Mouse (Mus musculus): ENCODE measurements around the gene Srcin1. TPM values are rescaled to one million over a fixed set of nuclear protein-coding genes. Genes with fewer than 3 reads are reported as not detected.
A peak's percentile ranks its signal among the peaks of the same experiment; 100 is the strongest.

Gene Srcin1
- polyA plus RNA-seq, 1 experiment from 2014 or later, result 0.08 TPM

GRCm38 (mm10) chr11:97509058-97509457 is 66.9 kb downstream of the Srcin1 start:
- ATAC-seq (replicated peaks; ENCODE audit: extremely low read depth, insufficient read depth, low FRiP score), result no peak
- no peak overlapping the region for H3K4me3 ChIP-seq (ENCODE audit: low read length)
- no peaks in the 10 kb centered on the region for H3K9me3 ChIP-seq (replicated peaks; ENCODE audit: control insufficient read depth, low read length)
- no peaks in the 10 kb centered on the region for H3K4me1 ChIP-seq (ENCODE audit: control insufficient read depth, insufficient read depth, low read length)
- no peak overlapping the region for H3K27ac ChIP-seq (ENCODE audit: low read length)
- peaks cover 3% of the 10 kb centered on the region; the same call in 1 of the 2 replicates for H3K27me3 ChIP-seq (ENCODE audit: control insufficient read depth, insufficient read depth, low read length)
- H3K36me3 ChIP-seq (ENCODE audit: control insufficient read depth, insufficient read depth), result no peaks in the 10 kb centered on the region
- H3K4me2 ChIP-seq (ENCODE audit: low read depth, low read length), result no peak overlapping the region
- no peak overlapping the region for H3K9ac ChIP-seq (ENCODE audit: low read length)
- 42% methylated on average over 5 of the region's 5 CpGs for WGBS

GRCm38 (mm10) chr11:97508198-97508597 is 67.8 kb downstream of the Srcin1 start:
- no peak overlapping the region for H3K9ac ChIP-seq (ENCODE audit: low read length)
- no peak for ATAC-seq (replicated peaks; ENCODE audit: extremely low read depth, insufficient read depth, low FRiP score)
- H3K27ac ChIP-seq (ENCODE audit: low read length), result no peak overlapping the region
- H3K4me2 ChIP-seq (ENCODE audit: low read depth, low read length), result no peak overlapping the region
- H3K4me3 ChIP-seq (ENCODE audit: low read length), result no peak overlapping the region
- WGBS, result 66% methylated on average over 3 of the region's 3 CpGs
- no peaks in the 10 kb centered on the region for H3K4me1 ChIP-seq (ENCODE audit: control insufficient read depth, insufficient read depth, low read length)
- H3K9me3 ChIP-seq (replicated peaks; ENCODE audit: control insufficient read depth, low read length), result no peaks in the 10 kb centered on the region
- no peaks in the 10 kb centered on the region for H3K36me3 ChIP-seq (ENCODE audit: control insufficient read depth, insufficient read depth)
- peaks cover 3% of the 10 kb centered on the region; the same call in 1 of the 2 replicates for H3K27me3 ChIP-seq (ENCODE audit: control insufficient read depth, insufficient read depth, low read length)

- Histone ChIP-seq H3K9me3 (replicated peaks; ENCODE audit: control insufficient read depth, low read length) (no peaks in the 10 kb centered on the region), H3K36me3 (ENCODE audit: control insufficient read depth, insufficient read depth) (no peaks in the 10 kb centered on the region; the same call in 1 of the 2 replicates), H3K9ac (ENCODE audit: low read length) (no peak overlapping the region), H3K4me3 (ENCODE audit: low read length) (no peak overlapping the region), H3K4me2 (ENCODE audit: low read depth, low read length) (no peak overlapping the region), H3K4me1 (ENCODE audit: control insufficient read depth, insufficient read depth, low read length) (no peaks in the 10 kb centered on the region), H3K27ac (ENCODE audit: low read length) (no peak overlapping the region), H3K27me3 (ENCODE audit: control insufficient read depth, insufficient read depth, low read length) (peaks cover 3% of the 10 kb centered on the region; the same call in 1 of the 2 replicates)
- ATAC-seq (replicated peaks; ENCODE audit: extremely low read depth, insufficient read depth, low FRiP score), result no peak
- WGBS, result 38% methylated on average over 8 of the region's 8 CpGs
Measured at GRCm38 (mm10) chr11:97506331-97506730, 69.7 kb downstream of the Srcin1 start.

- H3K4me1 ChIP-seq (ENCODE audit: control insufficient read depth, insufficient read depth, low read length), result no peaks in the 10 kb centered on the region
- H3K36me3 ChIP-seq (ENCODE audit: control insufficient read depth, insufficient read depth), result peaks cover 3% of the 10 kb centered on the region
- H3K27ac ChIP-seq (ENCODE audit: low read length), result no peak overlapping the region
- no peak overlapping the region for H3K9ac ChIP-seq (ENCODE audit: low read length)
- ATAC-seq (replicated peaks; ENCODE audit: extremely low read depth, insufficient read depth, low FRiP score), result no peak
- H3K4me3 ChIP-seq (ENCODE audit: low read length), result no peak overlapping the region
- no peaks in the 10 kb centered on the region for H3K9me3 ChIP-seq (replicated peaks; ENCODE audit: control insufficient read depth, low read length)
- WGBS, result 41% methylated on average over 4 of the region's 4 CpGs
- H3K27me3 ChIP-seq (ENCODE audit: control insufficient read depth, insufficient read depth, low read length), result peaks cover 3% of the 10 kb centered on the region; the same call in 1 of the 2 replicates
- H3K4me2 ChIP-seq (ENCODE audit: low read depth, low read length), result no peak overlapping the region
Measured at GRCm38 (mm10) chr11:97505784-97506183, 70.2 kb downstream of the Srcin1 start.

GRCm38 (mm10) chr11:97502846-97503245 is 73.1 kb downstream of the Srcin1 start:
- 81% methylated on average over 4 of the region's 4 CpGs for WGBS
- Histone ChIP-seq H3K27me3 (ENCODE audit: control insufficient read depth, insufficient read depth, low read length) (no peaks in the 10 kb centered on the region; the same call in none of the 2 replicates), H3K9me3 (replicated peaks; ENCODE audit: control insufficient read depth, low read length) (no peaks in the 10 kb centered on the region), H3K9ac (ENCODE audit: low read length) (no peak overlapping the region), H3K4me2 (ENCODE audit: low read depth, low read length) (no peak overlapping the region), H3K4me1 (ENCODE audit: control insufficient read depth, insufficient read depth, low read length) (peaks cover 2% of the 10 kb centered on the region; the same call in 1 of the 2 replicates), H3K27ac (ENCODE audit: low read length) (no peak overlapping the region), H3K4me3 (ENCODE audit: low read length) (no peak overlapping the region), H3K36me3 (ENCODE audit: control insufficient read depth, insufficient read depth) (peaks cover 17% of the 10 kb centered on the region)
- ATAC-seq (replicated peaks; ENCODE audit: extremely low read depth, insufficient read depth, low FRiP score), result no peak

GRCm38 (mm10) chr11:97502383-97502782 is 73.6 kb downstream of the Srcin1 start:
- WGBS, result 53% methylated on average over 9 of the region's 9 CpGs
- Histone ChIP-seq H3K27me3 (ENCODE audit: control insufficient read depth, insufficient read depth, low read length) (no peaks in the 10 kb centered on the region; the same call in none of the 2 replicates), H3K4me3 (ENCODE audit: low read length) (no peak overlapping the region), H3K9ac (ENCODE audit: low read length) (no peak overlapping the region), H3K9me3 (replicated peaks; ENCODE audit: control insufficient read depth, low read length) (no peaks in the 10 kb centered on the region), H3K27ac (ENCODE audit: low read length) (no peak overlapping the region), H3K4me1 (ENCODE audit: control insufficient read depth, insufficient read depth, low read length) (peaks cover 2% of the 10 kb centered on the region; the same call in 1 of the 2 replicates), H3K36me3 (ENCODE audit: control insufficient read depth, insufficient read depth) (peaks cover 21% of the 10 kb centered on the region), H3K4me2 (ENCODE audit: low read depth, low read length) (no peak overlapping the region)
- no peak for ATAC-seq (replicated peaks; ENCODE audit: extremely low read depth, insufficient read depth, low FRiP score)

- H3K27me3 ChIP-seq (ENCODE audit: control insufficient read depth, insufficient read depth, low read length), result no peaks in the 10 kb centered on the region; the same call in none of the 2 replicates
- peaks cover 28% of the 10 kb centered on the region for H3K36me3 ChIP-seq (ENCODE audit: control insufficient read depth, insufficient read depth)
- H3K9me3 ChIP-seq (replicated peaks; ENCODE audit: control insufficient read depth, low read length), result no peaks in the 10 kb centered on the region
- H3K27ac ChIP-seq (ENCODE audit: low read length), result no peak overlapping the region
- peak overlapping the region; percentile 25; the same call in 1 of the 2 replicates for H3K4me2 ChIP-seq (ENCODE audit: low read depth, low read length)
- peaks cover 2% of the 10 kb centered on the region; the same call in 1 of the 2 replicates for H3K4me1 ChIP-seq (ENCODE audit: control insufficient read depth, insufficient read depth, low read length)
- ATAC-seq (replicated peaks; ENCODE audit: extremely low read depth, insufficient read depth, low FRiP score), result no peak
- no peak overlapping the region for H3K9ac ChIP-seq (ENCODE audit: low read length)
- 55% methylated on average over 51 of the region's 51 CpGs for WGBS
- H3K4me3 ChIP-seq (ENCODE audit: low read length), result no peak overlapping the region; the same call in 1 of the 2 replicates
Measured at GRCm38 (mm10) chr11:97500720-97501448, 75.1 kb downstream of the Srcin1 start.

GRCm38 (mm10) chr11:97499865-97500719 is 75.9 kb downstream of the Srcin1 start, which contains the start of gene 4933428G20Rik:
Gene 4933428G20Rik, minus strand, starts transcription at chr11:97500340.
- no peak within 1 kb of the TSS; the same call in 1 of the 2 replicates for H3K4me3 ChIP-seq (ENCODE audit: low read length)
- H3K4me1 ChIP-seq (ENCODE audit: control insufficient read depth, insufficient read depth, low read length), result peaks cover 2% of the 10 kb centered on the region; the same call in 1 of the 2 replicates
- H3K27me3 ChIP-seq (ENCODE audit: control insufficient read depth, insufficient read depth, low read length), result no peaks in the 10 kb centered on the region; the same call in none of the 2 replicates
- H3K9ac ChIP-seq (ENCODE audit: low read length), result no peak within 1 kb of the TSS
- no peak for ATAC-seq (replicated peaks; ENCODE audit: extremely low read depth, insufficient read depth, low FRiP score)
- WGBS, result 38% methylated on average over 75 of the region's 88 CpGs
- H3K9me3 ChIP-seq (replicated peaks; ENCODE audit: control insufficient read depth, low read length), result no peaks in the 10 kb centered on the region
- peak within 1 kb of the TSS; percentile 25; the same call in 1 of the 2 replicates for H3K4me2 ChIP-seq (ENCODE audit: low read depth, low read length)
- H3K27ac ChIP-seq (ENCODE audit: low read length), result no peak within 1 kb of the TSS
- H3K36me3 ChIP-seq (ENCODE audit: control insufficient read depth, insufficient read depth), result peaks cover 35% of the 10 kb centered on the region
